8 mouse cellular contexts compared by ENCODE assay signal in the genomic region with DNA sequence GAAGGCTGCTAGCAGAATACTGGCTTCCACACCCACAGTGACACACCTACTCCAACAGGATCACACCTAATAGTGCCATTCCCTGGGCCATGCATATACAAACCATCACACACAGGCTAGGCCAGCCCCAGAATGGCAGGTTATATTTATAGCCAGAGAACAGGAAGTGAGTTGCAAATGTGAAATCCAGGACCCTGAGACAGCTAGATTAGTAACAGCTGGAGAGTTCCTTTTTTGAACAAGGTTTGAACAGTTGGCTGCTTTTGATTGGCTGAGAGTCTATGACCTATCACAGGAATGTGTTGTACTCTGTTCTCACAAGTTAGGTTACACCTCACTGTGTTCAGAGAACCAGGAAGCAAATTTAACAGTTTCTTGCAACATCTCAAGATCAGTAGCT.
DNase-seq lines count a peak whose midpoint lies in the region; ATAC-seq and TF ChIP-seq lines count a peak whose summit lies in the region.

No protein-coding gene starts in this region.

- intact Hi-C loops in heart, adult 2 months (cut with DNase I), result loop anchor here (10.0 kb wide), 1 partner anchor 153 kb away; no protein-coding TSS in a partner anchor
- intact Hi-C loops in gastrocnemius, postnatal 14 days (cut with DNase I; ENCODE audit: low total_unique reads), result no loop called here

- H3K27ac ChIP-seq in heart, embryonic 10.5 days, result no peak overlapping the region
- no peak overlapping the region for H3K27ac ChIP-seq in heart, adult 2 months
- no peak overlapping the region for H3K27ac ChIP-seq in kidney, embryonic 15.5 days

- TF ChIP-seq POLR2A in heart, adult 2 months (IDR thresholded peaks at IDR 0.05; ENCODE audit: insufficient read depth, low read depth, low read length), result no peak

- no peak for TF ChIP-seq CTCF in heart, adult 2 months (IDR thresholded peaks at IDR 0.05)

- H3K9me3 ChIP-seq in heart, embryonic 10.5 days, result no peaks in the 10 kb centered on the region
- no peaks in the 10 kb centered on the region for H3K9me3 ChIP-seq in kidney, embryonic 15.5 days (replicated peaks)

- H3K79me2 ChIP-seq in heart, adult 2 months (replicated peaks; ENCODE audit: control insufficient read depth, insufficient read depth, low read length), result no peaks in the 10 kb centered on the region

- TF ChIP-seq EP300 in heart, adult 2 months (IDR thresholded peaks at IDR 0.05; ENCODE audit: insufficient read depth, low read depth, low read length), result no peak

- H3K36me3 ChIP-seq in heart, embryonic 10.5 days, result no peaks in the 10 kb centered on the region
- H3K36me3 ChIP-seq in heart, adult 2 months (ENCODE audit: control insufficient read depth, insufficient read depth, low read length), result no peaks in the 10 kb centered on the region
- H3K36me3 ChIP-seq in kidney, embryonic 15.5 days, result no peaks in the 10 kb centered on the region

- H3K27me3 ChIP-seq in heart, embryonic 10.5 days (ENCODE audit: insufficient read depth, poor library complexity, severe bottlenecking), result peaks cover 6% of the 10 kb centered on the region; the same call in 1 of the 2 replicates
- H3K27me3 ChIP-seq in heart, adult 2 months (ENCODE audit: control insufficient read depth, insufficient read depth, low read length), result no peaks in the 10 kb centered on the region
- no peaks in the 10 kb centered on the region for H3K27me3 ChIP-seq in kidney, embryonic 15.5 days

- no peak overlapping the region for H3K4me2 ChIP-seq in kidney, embryonic 15.5 days

- H3K9ac ChIP-seq in heart, adult 2 months (ENCODE audit: low read depth, low read length), result no peak overlapping the region
- H3K9ac ChIP-seq in kidney, embryonic 15.5 days, result no peak overlapping the region

- no peaks in the 10 kb centered on the region for H3K4me1 ChIP-seq in heart, embryonic 10.5 days
- H3K4me1 ChIP-seq in heart, adult 2 months (ENCODE audit: control insufficient read depth, insufficient read depth, low read length), result no peaks in the 10 kb centered on the region
- H3K4me1 ChIP-seq in kidney, embryonic 15.5 days, result peaks cover 14% of the 10 kb centered on the region; the same call in 1 of the 2 replicates

- H3K4me3 ChIP-seq in heart, embryonic 10.5 days, result no peak overlapping the region
- H3K4me3 ChIP-seq in heart, adult 2 months, result no peak overlapping the region
- no peak overlapping the region for H3K4me3 ChIP-seq in kidney, embryonic 15.5 days (replicated peaks)

- peak; percentile 75 for ATAC-seq in kidney, embryonic 15.5 days (replicated peaks; ENCODE audit: low FRiP score)

- peak; percentile 73 for DNase-seq in heart, embryonic 10.5 days (ENCODE audit: low spot score)
- DNase-seq in heart, adult 2 months, result no peak
- DNase-seq in ZHBTc4 (ENCODE audit: low read depth, low spot score), result peak; percentile 37
- peak; percentile 35 to 67 for DNase-seq in natural killer cell, adult 2 months (ENCODE audit: low spot score in 2 of 2)
- no peak for DNase-seq in gastrocnemius, postnatal 14 days
- DNase-seq in gastrocnemius, postnatal 25 days, result no peak
- no peak for DNase-seq in gastrocnemius, adult 18-20 months (ENCODE audit: low spot score)

Comparison
In these comparisons a context has a peak if more than half of its experiments do, and no peak if none do; other contexts are left out.
1. DNase-seq: peak in heart, embryonic 10.5 days (single experiment), ZHBTc4 (single experiment) and natural killer cell, adult 2 months (2 of 2); none in heart, adult 2 months (0 of 2), gastrocnemius, postnatal 14 days (single experiment), gastrocnemius, postnatal 25 days (single experiment) and gastrocnemius, adult 18-20 months (single experiment).